Mouse (Mus musculus): Measurements from ENCODE around the gene Socs7. TPM values are rescaled to one million over a fixed set of nuclear protein-coding genes. Genes with fewer than 3 reads are reported as not detected.
A peak's percentile ranks its signal among the peaks of the same experiment; 100 is the strongest.

The Socs7 gene
- polyA plus RNA-seq, 1 experiment from 2014 or later: 7.3 TPM

DNA sequence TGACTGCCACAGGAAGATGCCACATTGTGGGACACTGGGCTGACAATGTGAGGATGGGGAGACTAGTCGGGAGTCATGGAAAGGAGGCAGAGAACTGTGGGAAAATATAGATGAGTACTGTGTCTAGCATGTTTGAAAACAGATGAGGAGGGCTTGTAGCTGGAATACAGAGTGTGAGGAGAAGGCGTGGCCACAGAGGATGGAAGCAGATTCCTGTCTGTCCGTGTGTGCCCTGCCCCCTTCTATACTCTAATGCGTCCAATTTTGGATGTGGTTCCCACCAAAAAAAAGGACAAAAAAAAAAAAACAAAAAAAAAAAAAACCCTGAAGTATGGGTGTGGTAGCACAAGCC is 66.4 kb downstream of the Socs7 start:
- Histone ChIP-seq H3K27ac (ENCODE audit: low read depth, low read length) (peak overlapping the region; percentile 13), H3K4me1 (ENCODE audit: control insufficient read depth, insufficient read depth, low read depth, low read length) (peaks cover 11% of the 10 kb centered on the region), H3K4me2 (ENCODE audit: low read length) (peak overlapping the region; percentile 69), H3K27me3 (replicated peaks; ENCODE audit: control insufficient read depth, insufficient read depth, low read length) (no peaks in the 10 kb centered on the region), H3K9me3 (ENCODE audit: control insufficient read depth, low read length) (no peaks in the 10 kb centered on the region), H3K4me3 (ENCODE audit: low read length) (peak overlapping the region; percentile 40), H3K9ac (ENCODE audit: low read depth, low read length) (peak overlapping the region; percentile 42), H3K36me3 (ENCODE audit: control insufficient read depth, insufficient read depth, low read length) (no peaks in the 10 kb centered on the region)
- no peak for ATAC-seq
- 56% methylated on average over 4 of the region's 4 CpGs for WGBS

DNA sequence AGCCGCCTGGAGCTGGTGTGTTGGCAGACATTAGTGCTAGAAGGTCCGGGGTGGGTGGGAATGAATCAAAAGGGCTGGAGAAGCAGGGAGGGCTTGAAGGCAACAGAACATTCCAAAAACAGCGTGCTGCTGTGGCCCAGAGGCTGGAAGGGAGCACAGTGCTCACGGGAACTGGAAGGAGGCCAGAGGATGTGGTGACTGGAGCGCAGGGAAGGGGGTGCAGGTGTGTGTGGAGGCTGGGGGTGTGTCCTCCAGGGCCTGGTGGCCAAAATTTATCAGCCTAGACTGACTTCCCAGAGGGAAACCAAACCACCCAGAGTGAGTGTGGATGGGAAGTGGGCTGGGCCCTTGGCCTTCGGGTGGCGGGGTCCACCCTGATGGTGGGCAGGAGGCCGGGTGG is 67.3 kb downstream of the Socs7 start:
- ATAC-seq: no peak
- no peak overlapping the region for H3K27ac ChIP-seq (ENCODE audit: low read depth, low read length)
- H3K9me3 ChIP-seq (ENCODE audit: control insufficient read depth, low read length): no peaks in the 10 kb centered on the region
- H3K27me3 ChIP-seq (replicated peaks; ENCODE audit: control insufficient read depth, insufficient read depth, low read length): no peaks in the 10 kb centered on the region
- peaks cover 11% of the 10 kb centered on the region for H3K4me1 ChIP-seq (ENCODE audit: control insufficient read depth, insufficient read depth, low read depth, low read length)
- no peak overlapping the region for H3K4me2 ChIP-seq (ENCODE audit: low read length)
- no peaks in the 10 kb centered on the region for H3K36me3 ChIP-seq (ENCODE audit: control insufficient read depth, insufficient read depth, low read length)
- no peak overlapping the region for H3K4me3 ChIP-seq (ENCODE audit: low read length)
- no peak overlapping the region for H3K9ac ChIP-seq (ENCODE audit: low read depth, low read length)
- 75% methylated on average over 8 of the region's 8 CpGs for WGBS

DNA sequence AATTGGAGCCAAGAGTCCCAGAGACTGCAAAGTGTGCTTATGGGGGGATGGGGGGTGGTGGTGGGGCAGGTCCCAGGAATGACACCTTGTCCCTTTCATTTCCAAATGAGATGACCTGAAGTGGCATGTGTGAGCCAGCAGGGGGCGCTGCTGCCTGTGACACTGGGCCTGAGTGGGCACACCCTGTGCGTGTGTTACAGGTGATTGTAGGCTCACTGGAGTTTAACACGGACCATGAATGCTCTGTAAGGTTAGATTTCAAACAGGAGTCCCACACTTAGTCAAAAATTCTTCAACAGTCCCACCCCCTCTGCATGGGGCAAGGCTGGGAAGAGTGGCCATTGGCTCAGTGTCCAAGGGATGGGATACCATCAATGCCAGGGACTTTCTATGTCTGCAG is 69.7 kb downstream of the Socs7 start:
- Histone ChIP-seq H3K9ac (ENCODE audit: low read depth, low read length) (no peak overlapping the region), H3K9me3 (ENCODE audit: control insufficient read depth, low read length) (no peaks in the 10 kb centered on the region), H3K27me3 (replicated peaks; ENCODE audit: control insufficient read depth, insufficient read depth, low read length) (no peaks in the 10 kb centered on the region), H3K4me1 (ENCODE audit: control insufficient read depth, insufficient read depth, low read depth, low read length) (peaks cover 20% of the 10 kb centered on the region), H3K36me3 (ENCODE audit: control insufficient read depth, insufficient read depth, low read length) (no peaks in the 10 kb centered on the region), H3K4me3 (ENCODE audit: low read length) (no peak overlapping the region), H3K27ac (ENCODE audit: low read depth, low read length) (no peak overlapping the region), H3K4me2 (ENCODE audit: low read length) (no peak overlapping the region)
- ATAC-seq: no peak
- 28% methylated on average over 3 of the region's 3 CpGs for WGBS

DNA sequence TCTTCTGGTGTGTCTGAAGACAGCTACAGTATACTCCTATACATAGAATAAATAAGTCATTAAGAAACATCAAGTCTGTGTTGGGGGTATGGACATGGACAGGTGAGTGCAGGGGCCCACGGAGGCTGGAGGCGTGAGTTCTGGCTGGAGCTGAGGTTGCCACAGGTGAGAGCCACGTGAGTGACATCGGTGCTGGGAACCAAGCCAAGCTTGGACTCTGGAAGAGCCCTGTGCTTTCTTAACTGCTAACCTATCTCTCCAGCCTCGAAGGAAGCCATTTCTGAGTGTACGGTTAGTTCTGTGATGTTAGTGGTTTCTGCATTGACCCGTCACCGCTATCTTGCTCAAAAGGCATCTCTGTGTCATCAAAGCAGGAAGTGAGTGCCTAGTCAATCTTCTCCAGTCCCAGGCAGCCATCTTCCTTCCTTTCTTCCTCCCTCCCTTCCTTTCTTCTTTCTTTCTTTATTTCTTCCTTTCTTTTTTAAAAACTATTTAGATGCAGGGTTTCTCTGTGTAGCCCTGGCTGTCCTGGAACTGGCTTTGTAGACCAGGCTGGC is 70.7 kb downstream of the Socs7 start:
- Histone ChIP-seq H3K27ac (ENCODE audit: low read depth, low read length) (no peak overlapping the region), H3K9me3 (ENCODE audit: control insufficient read depth, low read length) (no peaks in the 10 kb centered on the region), H3K4me3 (ENCODE audit: low read length) (no peak overlapping the region), H3K27me3 (replicated peaks; ENCODE audit: control insufficient read depth, insufficient read depth, low read length) (no peaks in the 10 kb centered on the region), H3K36me3 (ENCODE audit: control insufficient read depth, insufficient read depth, low read length) (no peaks in the 10 kb centered on the region), H3K9ac (ENCODE audit: low read depth, low read length) (no peak overlapping the region), H3K4me2 (ENCODE audit: low read length) (no peak overlapping the region), H3K4me1 (ENCODE audit: control insufficient read depth, insufficient read depth, low read depth, low read length) (peaks cover 14% of the 10 kb centered on the region)
- no peak for ATAC-seq
- 89% methylated on average over 8 of the region's 8 CpGs for WGBS

DNA sequence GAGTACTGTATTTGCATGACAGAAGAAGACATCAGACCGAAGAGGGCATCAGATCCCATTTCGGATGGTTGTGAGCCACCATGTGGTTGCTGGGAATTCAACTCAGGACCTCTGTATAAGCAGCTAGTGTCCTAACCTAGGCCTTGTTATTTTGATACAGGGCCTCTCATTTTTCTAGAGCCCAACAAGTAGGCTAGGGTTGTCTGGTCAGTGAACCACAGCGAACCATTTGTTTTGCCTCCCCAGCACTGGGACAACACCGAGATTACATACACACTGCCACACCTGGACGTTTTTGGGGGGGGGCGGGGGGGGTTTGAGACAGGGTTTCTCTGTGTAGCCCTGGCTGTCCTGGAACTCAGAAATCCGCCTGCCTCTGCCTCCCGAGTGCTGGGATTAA is 71.8 kb downstream of the Socs7 start:
- Histone ChIP-seq H3K4me3 (ENCODE audit: low read length) (no peak overlapping the region), H3K4me1 (ENCODE audit: control insufficient read depth, insufficient read depth, low read depth, low read length) (peaks cover 8% of the 10 kb centered on the region), H3K4me2 (ENCODE audit: low read length) (no peak overlapping the region), H3K27ac (ENCODE audit: low read depth, low read length) (no peak overlapping the region), H3K9me3 (ENCODE audit: control insufficient read depth, low read length) (no peaks in the 10 kb centered on the region), H3K36me3 (ENCODE audit: control insufficient read depth, insufficient read depth, low read length) (no peaks in the 10 kb centered on the region), H3K27me3 (replicated peaks; ENCODE audit: control insufficient read depth, insufficient read depth, low read length) (peaks cover 7% of the 10 kb centered on the region), H3K9ac (ENCODE audit: low read depth, low read length) (no peak overlapping the region)
- ATAC-seq: no peak
- WGBS: 79% methylated on average over 8 of the region's 8 CpGs

DNA sequence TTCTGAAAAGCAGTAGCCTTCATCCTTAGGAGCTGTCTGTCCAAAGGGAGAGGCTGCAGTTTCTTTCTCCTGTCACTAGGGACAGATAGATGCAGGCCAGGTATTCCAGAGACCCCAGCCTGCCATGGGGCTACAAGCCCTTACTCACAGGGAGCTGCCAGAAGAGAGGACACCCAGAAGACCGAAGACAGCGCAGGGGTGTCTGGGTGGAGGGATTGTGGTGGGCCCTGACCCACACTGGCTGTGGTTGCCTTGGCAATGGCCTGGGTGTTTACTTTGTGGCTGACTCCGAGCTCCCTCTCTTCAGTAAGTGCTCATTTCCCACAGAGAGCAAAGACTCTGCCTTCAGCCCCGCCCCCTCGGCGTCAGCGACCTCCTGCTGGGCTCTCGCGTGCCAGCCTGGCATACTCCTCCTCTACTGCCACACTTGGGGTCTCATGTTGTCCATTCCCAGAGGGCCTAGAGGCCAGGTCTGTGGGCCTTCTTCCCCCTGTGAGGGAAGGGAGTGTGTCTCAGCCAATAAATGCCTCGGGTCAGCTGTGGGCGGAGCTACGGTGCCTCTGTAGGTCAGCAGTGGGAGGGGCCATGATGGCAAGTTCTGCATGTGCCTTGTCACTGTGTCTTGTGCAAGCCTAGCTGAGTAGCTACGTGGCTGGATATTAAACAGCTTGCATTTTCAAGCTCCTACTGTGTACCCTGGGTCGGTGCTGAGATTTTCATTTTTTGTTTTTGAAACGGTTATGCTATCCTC is 72.5 kb downstream of the Socs7 start:
- Histone ChIP-seq H3K4me2 (ENCODE audit: low read length) (peak overlapping the region; percentile 47), H3K9me3 (ENCODE audit: control insufficient read depth, low read length) (no peaks in the 10 kb centered on the region), H3K9ac (ENCODE audit: low read depth, low read length) (peak overlapping the region; percentile 38; the same call in 1 of the 2 replicates), H3K36me3 (ENCODE audit: control insufficient read depth, insufficient read depth, low read length) (no peaks in the 10 kb centered on the region), H3K27ac (ENCODE audit: low read depth, low read length) (peak overlapping the region; percentile 58; the same call in 1 of the 2 replicates), H3K4me3 (ENCODE audit: low read length) (peak overlapping the region; percentile 25), H3K27me3 (replicated peaks; ENCODE audit: control insufficient read depth, insufficient read depth, low read length) (peaks cover 11% of the 10 kb centered on the region), H3K4me1 (ENCODE audit: control insufficient read depth, insufficient read depth, low read depth, low read length) (peaks cover 9% of the 10 kb centered on the region)
- WGBS: 5% methylated on average over 15 of the region's 15 CpGs
- ATAC-seq: peak; percentile 72

DNA sequence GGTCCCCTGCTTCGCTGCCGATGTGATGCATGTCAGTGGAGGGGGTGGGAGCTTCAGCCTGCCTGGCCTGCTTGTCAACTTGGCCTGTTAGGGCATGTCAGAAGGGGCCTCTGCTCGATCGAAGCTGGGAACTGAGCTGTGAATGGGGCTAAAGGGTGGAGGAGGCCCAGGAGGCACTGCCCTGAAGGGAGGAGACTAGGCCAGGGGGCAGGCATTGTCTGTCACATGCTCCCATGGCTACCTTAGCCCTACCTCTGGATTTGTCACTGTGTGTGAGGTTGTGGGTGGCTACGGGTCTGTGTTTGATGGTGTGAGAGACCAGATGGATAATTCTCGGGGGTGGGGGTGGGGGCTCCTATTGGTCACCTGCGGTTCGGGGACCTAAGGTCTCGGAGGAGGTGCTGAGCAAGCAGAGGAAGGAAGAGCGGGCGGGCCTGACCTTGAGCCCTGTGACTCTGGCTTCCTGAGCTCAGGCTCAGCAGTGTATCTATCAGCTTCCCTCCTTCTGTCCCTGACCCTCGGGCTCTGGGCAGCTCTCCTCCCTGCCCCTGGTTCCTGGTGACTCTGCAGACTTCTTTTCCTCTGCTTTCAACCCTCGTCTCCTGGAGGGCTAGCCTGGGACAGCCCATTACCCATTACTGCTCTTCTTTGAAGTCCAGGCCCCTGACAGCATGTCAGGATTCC is 73.6 kb downstream of the Socs7 start:
- 61% methylated on average over 13 of the region's 13 CpGs for WGBS
- H3K4me1 ChIP-seq (ENCODE audit: control insufficient read depth, insufficient read depth, low read depth, low read length): peaks cover 17% of the 10 kb centered on the region
- H3K4me3 ChIP-seq (ENCODE audit: low read length): no peak overlapping the region
- no peak overlapping the region for H3K4me2 ChIP-seq (ENCODE audit: low read length)
- ATAC-seq: no peak
- H3K9ac ChIP-seq (ENCODE audit: low read depth, low read length): no peak overlapping the region
- peaks cover 11% of the 10 kb centered on the region for H3K27me3 ChIP-seq (replicated peaks; ENCODE audit: control insufficient read depth, insufficient read depth, low read length)
- no peaks in the 10 kb centered on the region for H3K9me3 ChIP-seq (ENCODE audit: control insufficient read depth, low read length)
- no peaks in the 10 kb centered on the region for H3K36me3 ChIP-seq (ENCODE audit: control insufficient read depth, insufficient read depth, low read length)
- H3K27ac ChIP-seq (ENCODE audit: low read depth, low read length): peak overlapping the region; percentile 20; the same call in 1 of the 2 replicates

DNA sequence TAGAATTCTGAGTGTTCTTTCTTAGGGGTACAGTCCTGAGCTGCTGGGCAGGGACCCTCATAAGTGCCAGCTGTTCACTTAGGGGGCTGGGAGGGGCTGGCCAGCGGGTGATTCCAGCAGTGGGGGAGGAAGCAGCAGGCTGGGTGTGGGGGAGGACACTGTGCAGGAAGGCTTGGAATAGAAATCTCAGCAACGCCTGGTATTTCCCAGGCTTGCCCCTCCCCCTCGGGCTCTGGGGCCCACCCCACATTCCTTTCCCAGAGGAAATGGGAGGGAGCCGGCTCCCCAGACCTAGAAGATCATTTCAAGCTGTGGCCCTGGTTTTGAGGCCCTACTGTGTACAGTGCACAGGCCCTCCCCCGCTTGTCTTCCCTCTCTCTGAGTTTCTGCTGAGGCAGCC is 75.4 kb downstream of the Socs7 start:
- H3K4me3 ChIP-seq (ENCODE audit: low read length): no peak overlapping the region
- H3K9me3 ChIP-seq (ENCODE audit: control insufficient read depth, low read length): no peaks in the 10 kb centered on the region
- H3K27me3 ChIP-seq (replicated peaks; ENCODE audit: control insufficient read depth, insufficient read depth, low read length): peaks cover 11% of the 10 kb centered on the region
- WGBS: 7% methylated on average over 5 of the region's 5 CpGs
- H3K36me3 ChIP-seq (ENCODE audit: control insufficient read depth, insufficient read depth, low read length): no peaks in the 10 kb centered on the region
- peaks cover 30% of the 10 kb centered on the region for H3K4me1 ChIP-seq (ENCODE audit: control insufficient read depth, insufficient read depth, low read depth, low read length)
- no peak for ATAC-seq
- H3K9ac ChIP-seq (ENCODE audit: low read depth, low read length): no peak overlapping the region
- 0 out of 2 replicates have a peak overlapping the region, but pooled peaks have one; percentile 48 for H3K27ac ChIP-seq (ENCODE audit: low read depth, low read length)
- H3K4me2 ChIP-seq (ENCODE audit: low read length): no peak overlapping the region

DNA sequence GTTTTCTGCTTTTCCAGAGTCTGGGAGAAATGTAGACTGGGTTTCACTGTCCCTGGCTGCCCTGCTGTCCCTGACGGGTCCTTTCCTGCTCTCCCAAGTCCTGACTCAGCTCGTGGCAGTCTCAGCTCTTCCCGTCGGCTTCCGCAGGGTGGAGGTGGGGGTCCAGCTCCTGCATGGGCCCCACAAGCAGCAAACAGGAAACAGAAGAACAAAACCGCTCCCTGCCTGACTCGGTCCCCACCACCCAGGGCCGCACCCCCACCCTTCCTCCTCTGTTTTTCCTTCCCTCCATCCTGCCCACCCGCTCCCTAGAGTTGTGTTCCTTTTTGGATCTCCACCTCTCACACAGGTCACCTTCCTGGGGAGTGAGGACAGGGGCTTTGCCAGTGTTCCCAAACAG is 76.5 kb downstream of the Socs7 start:
- H3K4me3 ChIP-seq (ENCODE audit: low read length): no peak overlapping the region
- peaks cover 30% of the 10 kb centered on the region for H3K4me1 ChIP-seq (ENCODE audit: control insufficient read depth, insufficient read depth, low read depth, low read length)
- no peaks in the 10 kb centered on the region for H3K36me3 ChIP-seq (ENCODE audit: control insufficient read depth, insufficient read depth, low read length)
- H3K27me3 ChIP-seq (replicated peaks; ENCODE audit: control insufficient read depth, insufficient read depth, low read length): peaks cover 11% of the 10 kb centered on the region
- peak overlapping the region; percentile 34 for H3K27ac ChIP-seq (ENCODE audit: low read depth, low read length)
- H3K4me2 ChIP-seq (ENCODE audit: low read length): no peak overlapping the region
- no peak for ATAC-seq
- 60% methylated on average over 9 of the region's 9 CpGs for WGBS
- no peak overlapping the region for H3K9ac ChIP-seq (ENCODE audit: low read depth, low read length)
- H3K9me3 ChIP-seq (ENCODE audit: control insufficient read depth, low read length): no peaks in the 10 kb centered on the region

Data from hindbrain, embryonic 16.5 days (tissue).